Mouse (Mus musculus) midbrain, embryonic 10.5 days (tissue): Measurements from ENCODE around the gene Eomes. TPM values are rescaled to one million over a fixed set of nuclear protein-coding genes. Genes with fewer than 3 reads are reported as not detected.

ENCODE experiments used
- DNase-seq: peaks from one replicate; pipeline ENCODE4 v3.0.0-alpha.2; 2017; ENCODE audit warnings: low spot score
- H3K27ac ChIP-seq: fragments of 300-500 bp; sonication (generic); replicated peaks from 2 replicates; pipeline ENCODE4 v1.5.1; 2016; ENCODE audit warnings: mild to moderate bottlenecking
- H3K27me3 ChIP-seq: fragments of 300-500 bp; sonication (generic); 2 replicates; pipeline ENCODE4 v1.6.1; 2016; ENCODE audit warnings: low read depth, mild to moderate bottlenecking; ENCODE audit not compliant: poor library complexity, severe bottlenecking
- H3K36me3 ChIP-seq: fragments of 300-500 bp; sonication (generic); 2 replicates; pipeline ENCODE4 v1.6.1; 2016; ENCODE audit warnings: mild to moderate bottlenecking, moderate library complexity
- H3K4me1 ChIP-seq: fragments of 300-500 bp; sonication (generic); 2 replicates; pipeline ENCODE4 v1.6.1; 2016
- H3K4me3 ChIP-seq: fragments of 300-500 bp; sonication (generic); 2 replicates; pipeline ENCODE4 v1.5.1; 2016; ENCODE audit warnings: mild to moderate bottlenecking, moderate library complexity
- H3K9me3 ChIP-seq: fragments of 300-500 bp; sonication (generic); replicated peaks from 2 replicates; pipeline ENCODE4 v1.6.1; 2016; ENCODE audit warnings: mild to moderate bottlenecking
- WGBS: fragments of 180-500 bp; shearing (Covaris S2); methylation state at CpG from one replicate; pipeline ENCODE4 v1.1.7; 2016; 5-methylcytosine and 5-hydroxymethylcytosine counted together
- polyA plus RNA-seq: library from polyadenylated mRNA; unstranded; fragments of >200 nt; fragmentation: Nextera tagmentation; extraction: Ambion mirVana; gene quantifications from 2 replicates; pipeline ENCODE4 v1.2.1, GENCODE M21; 2016

Gene Eomes
- polyA plus RNA-seq, 1 experiment from 2014 or later, result 0.56 TPM

GRCm38 (mm10) chr9:118489579-118490019 lies 11.6 kb downstream of the Eomes start:
- WGBS, result under 1% methylated on average over 16 of the region's 16 CpGs
- Histone ChIP-seq H3K4me3 (peak overlapping the region; percentile 47), H3K27me3 (peaks cover 71% of the 10 kb centered on the region), H3K27ac (no peak overlapping the region), H3K9me3 (peaks cover 6% of the 10 kb centered on the region; the same call in 1 of the 2 replicates), H3K36me3 (no peaks in the 10 kb centered on the region), H3K4me1 (peaks cover 39% of the 10 kb centered on the region)
- DNase-seq, result peak; percentile 84

GRCm38 (mm10) chr9:118491195-118491594 lies 13.2 kb downstream of the Eomes start:
- H3K27me3 ChIP-seq, result peaks cover 55% of the 10 kb centered on the region

GRCm38 (mm10) chr9:118492932-118493698 lies 15.1 kb downstream of the Eomes start:
- DNase-seq, result no peak
- Histone ChIP-seq H3K4me3 (no peak overlapping the region), H3K27ac (no peak overlapping the region), H3K9me3 (peaks cover 6% of the 10 kb centered on the region; the same call in 1 of the 2 replicates), H3K27me3 (peaks cover 35% of the 10 kb centered on the region), H3K36me3 (no peaks in the 10 kb centered on the region), H3K4me1 (peaks cover 18% of the 10 kb centered on the region)
- WGBS, result 91% methylated on average over 8 of the region's 8 CpGs

More at GRCm38 (mm10) chr9:118491195-118491594, 13.2 kb downstream of the Eomes start:
- H3K9me3 ChIP-seq, result peaks cover 6% of the 10 kb centered on the region; the same call in 1 of the 2 replicates
- H3K4me3 ChIP-seq, result no peak overlapping the region
- H3K36me3 ChIP-seq, result no peaks in the 10 kb centered on the region
- WGBS, result 88% methylated on average over 4 of the region's 4 CpGs
- DNase-seq, result no peak
- H3K4me1 ChIP-seq, result peaks cover 37% of the 10 kb centered on the region
- no peak overlapping the region for H3K27ac ChIP-seq

GRCm38 (mm10) chr9:118494106-118494505 lies 16.1 kb downstream of the Eomes start:
- DNase-seq, result no peak
- Histone ChIP-seq H3K27me3 (peaks cover 26% of the 10 kb centered on the region), H3K9me3 (peaks cover 6% of the 10 kb centered on the region; the same call in 1 of the 2 replicates), H3K4me3 (no peak overlapping the region), H3K36me3 (no peaks in the 10 kb centered on the region), H3K27ac (no peak overlapping the region), H3K4me1 (peaks cover 8% of the 10 kb centered on the region)
- WGBS, result 89% methylated on average over 5 of the region's 5 CpGs

- Histone ChIP-seq H3K9me3 (peaks cover 6% of the 10 kb centered on the region; the same call in 1 of the 2 replicates), H3K36me3 (no peaks in the 10 kb centered on the region), H3K27ac (no peak overlapping the region), H3K27me3 (peaks cover 10% of the 10 kb centered on the region), H3K4me3 (no peak overlapping the region), H3K4me1 (no peaks in the 10 kb centered on the region)
- DNase-seq, result no peak
- WGBS, result 77% methylated on average over 3 of the region's 3 CpGs
Observed at GRCm38 (mm10) chr9:118495933-118496332, 17.9 kb downstream of the Eomes start.

- DNase-seq, result no peak
- 84% methylated on average over 3 of the region's 3 CpGs for WGBS
- no peaks in the 10 kb centered on the region for H3K36me3 ChIP-seq
Observed at GRCm38 (mm10) chr9:118496952-118497351, 18.9 kb downstream of the Eomes start.

GRCm38 (mm10) chr9:118498061-118498460 lies 20.0 kb downstream of the Eomes start:
- DNase-seq, result no peak
- Histone ChIP-seq H3K9me3 (peaks cover 6% of the 10 kb centered on the region; the same call in 1 of the 2 replicates), H3K4me3 (no peak overlapping the region), H3K27ac (no peak overlapping the region), H3K27me3 (no peaks in the 10 kb centered on the region), H3K4me1 (no peaks in the 10 kb centered on the region), H3K36me3 (no peaks in the 10 kb centered on the region)
- 64% methylated on average over 7 of the region's 7 CpGs for WGBS

More at GRCm38 (mm10) chr9:118496952-118497351, 18.9 kb downstream of the Eomes start:
- Histone ChIP-seq H3K27me3 (peaks cover under 1% of the 10 kb centered on the region; the same call in 1 of the 2 replicates), H3K4me3 (no peak overlapping the region), H3K9me3 (peaks cover 6% of the 10 kb centered on the region; the same call in 1 of the 2 replicates), H3K27ac (no peak overlapping the region), H3K4me1 (no peaks in the 10 kb centered on the region)

GRCm38 (mm10) chr9:118500963-118501362 lies 23.0 kb downstream of the Eomes start:
- no peaks in the 10 kb centered on the region for H3K27me3 ChIP-seq
- H3K27ac ChIP-seq, result no peak overlapping the region
- DNase-seq, result no peak
- peaks cover 4% of the 10 kb centered on the region; the same call in 1 of the 2 replicates for H3K4me1 ChIP-seq
- no peaks in the 10 kb centered on the region for H3K9me3 ChIP-seq
- no peaks in the 10 kb centered on the region for H3K36me3 ChIP-seq
- WGBS, result 80% methylated on average over 6 of the region's 6 CpGs
- no peak overlapping the region for H3K4me3 ChIP-seq

- no peak overlapping the region for H3K27ac ChIP-seq
- no peaks in the 10 kb centered on the region for H3K36me3 ChIP-seq
- peaks cover 26% of the 10 kb centered on the region for H3K4me1 ChIP-seq
- H3K4me3 ChIP-seq, result no peak overlapping the region
- no peak for DNase-seq
- no peaks in the 10 kb centered on the region for H3K9me3 ChIP-seq
- H3K27me3 ChIP-seq, result no peaks in the 10 kb centered on the region
- WGBS, result 87% methylated on average over 3 of the region's 3 CpGs
Observed at GRCm38 (mm10) chr9:118504656-118505055, 26.6 kb downstream of the Eomes start.

GRCm38 (mm10) chr9:118506020-118506403 lies 28.0 kb downstream of the Eomes start, which contains the start of gene Golga4:
Gene Golga4, plus strand, starts transcription at chr9:118506267.
- H3K4me3 ChIP-seq, result peak within 1 kb of the TSS; percentile 94
- H3K4me1 ChIP-seq, result peaks cover 26% of the 10 kb centered on the region
- peak within 1 kb of the TSS; percentile 96 for H3K27ac ChIP-seq
- H3K9me3 ChIP-seq, result no peaks in the 10 kb centered on the region
- peaks cover 5% of the 10 kb centered on the region for H3K36me3 ChIP-seq
- peak; percentile 88 for DNase-seq
- WGBS, result under 1% methylated on average over 43 of the region's 43 CpGs
- H3K27me3 ChIP-seq, result no peaks in the 10 kb centered on the region

GRCm38 (mm10) chr9:118506404-118507231 lies 28.6 kb downstream of the Eomes start:
- DNase-seq, result peak; percentile 46
- Histone ChIP-seq H3K27me3 (no peaks in the 10 kb centered on the region), H3K4me3 (peak overlapping the region; percentile 94), H3K4me1 (peaks cover 29% of the 10 kb centered on the region), H3K9me3 (no peaks in the 10 kb centered on the region), H3K36me3 (peaks cover 5% of the 10 kb centered on the region), H3K27ac (peak overlapping the region; percentile 96)
- WGBS, result under 1% methylated on average over 55 of the region's 57 CpGs

GRCm38 (mm10) chr9:118507552-118507951 lies 29.5 kb downstream of the Eomes start:
- H3K4me1 ChIP-seq, result peaks cover 29% of the 10 kb centered on the region
- WGBS, result 74% methylated on average over 6 of the region's 6 CpGs
- peaks cover 5% of the 10 kb centered on the region for H3K36me3 ChIP-seq
- no peak overlapping the region for H3K27ac ChIP-seq
- H3K4me3 ChIP-seq, result peak overlapping the region; percentile 94
- H3K9me3 ChIP-seq, result no peaks in the 10 kb centered on the region
- no peak for DNase-seq
- no peaks in the 10 kb centered on the region for H3K27me3 ChIP-seq
